Mouse (Mus musculus) neural tube, embryonic 15.5 days (tissue): ENCODE data around the gene Pak1. TPM values are rescaled to one million over a fixed set of nuclear protein-coding genes. Genes with fewer than 3 reads are reported as not detected.
A peak's percentile ranks its signal among the peaks of the same experiment; 100 is the strongest.
"Not testable (repeated sequence)": the region's sequence is repeated elsewhere in the genome, so short reads cannot be mapped to it uniquely, and the experiment has no call there.

Experiments
- ATAC-seq: fragments of 200-750 bp; cut with Nextera tagmentation; 2 replicates; pipeline ENCODE4 v1.8.0; 2017; ENCODE audit warnings: mild to moderate bottlenecking, moderate TSS enrichment, moderate library complexity; ENCODE audit not compliant: low FRiP score
- H3K27ac ChIP-seq: fragments of 300-500 bp; sonication (generic); replicated peaks from 2 replicates; pipeline ENCODE4 v1.5.1; 2015; ENCODE audit warnings: mild to moderate bottlenecking, inconsistent platforms
- H3K27me3 ChIP-seq: fragments of 300-500 bp; sonication (generic); replicated peaks from 2 replicates; pipeline ENCODE4 v1.6.1; 2015; ENCODE audit warnings: inconsistent platforms
- H3K36me3 ChIP-seq: fragments of 300-500 bp; sonication (generic); 2 replicates; pipeline ENCODE4 v1.6.1; 2015; ENCODE audit warnings: inconsistent platforms
- H3K4me1 ChIP-seq: fragments of 300-500 bp; sonication (generic); 2 replicates; pipeline ENCODE4 v1.6.1; 2015; ENCODE audit warnings: inconsistent platforms
- H3K4me2 ChIP-seq: fragments of 300-500 bp; sonication (generic); 2 replicates; pipeline ENCODE4 v1.6.1; 2015; ENCODE audit warnings: inconsistent platforms, mild to moderate bottlenecking, moderate library complexity
- H3K4me3 ChIP-seq: fragments of 300-500 bp; sonication (generic); replicated peaks from 2 replicates; pipeline ENCODE4 v1.5.1; 2015; ENCODE audit warnings: mild to moderate bottlenecking, inconsistent platforms
- H3K9ac ChIP-seq: fragments of 300-500 bp; sonication (generic); replicated peaks from 2 replicates; pipeline ENCODE4 v1.6.1; 2015; ENCODE audit warnings: mild to moderate bottlenecking, inconsistent platforms
- H3K9me3 ChIP-seq: fragments of 300-500 bp; sonication (generic); replicated peaks from 2 replicates; pipeline ENCODE4 v1.6.1; 2016; ENCODE audit warnings: inconsistent platforms
- WGBS: fragments of 180-500 bp; shearing (Covaris S2); methylation state at CpG from one replicate; pipeline ENCODE4 v1.1.7; 2015; ENCODE audit warnings: mixed read lengths; 5-methylcytosine and 5-hydroxymethylcytosine counted together
- polyA plus RNA-seq: library from polyadenylated mRNA; unstranded; fragments of >200 nt; fragmentation: Nextera tagmentation; extraction: Ambion mirVana; gene quantifications from 2 replicates; pipeline ENCODE4 v1.2.1, GENCODE M21; 2015

Pak1 gene
- polyA plus RNA-seq, 1 experiment from 2014 or later = 134 TPM

GRCm38 (mm10) chr7:97832987-97833386, 44.6 kb downstream of the Pak1 start:
- Histone ChIP-seq H3K36me3 (no peaks in the 10 kb centered on the region), H3K27me3 (no peaks in the 10 kb centered on the region), H3K27ac (no peak overlapping the region), H3K4me2 (no peak overlapping the region), H3K4me1 (no peaks in the 10 kb centered on the region), H3K9me3 (no peaks in the 10 kb centered on the region), H3K4me3 (no peak overlapping the region), H3K9ac (no peak overlapping the region)
- ATAC-seq = no peak
- 73% methylated on average over 2 of the region's 2 CpGs for WGBS

DNA sequence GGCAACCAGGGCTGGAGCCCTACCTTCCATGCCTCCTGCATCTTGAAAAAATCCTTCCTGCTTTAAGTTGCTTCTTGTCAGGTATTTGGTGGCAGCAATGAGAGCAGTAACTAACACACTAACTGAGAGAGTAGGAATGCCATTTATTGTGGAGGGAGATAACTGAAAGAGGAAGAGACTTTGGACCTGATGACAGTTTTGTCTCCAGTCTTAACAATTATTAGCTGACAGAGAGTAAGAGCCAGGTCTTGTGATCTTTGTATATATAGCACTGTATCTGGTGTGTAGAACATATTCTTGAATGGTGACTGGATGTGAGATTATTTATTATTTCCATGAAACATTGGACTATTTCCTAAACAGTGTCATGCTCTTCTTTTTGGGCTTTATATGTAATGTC, 50.2 kb downstream of the Pak1 start:
- Histone ChIP-seq H3K27me3 (no peaks in the 10 kb centered on the region), H3K4me1 (peaks cover 8% of the 10 kb centered on the region; the same call in 1 of the 2 replicates), H3K4me3 (no peak overlapping the region), H3K9ac (no peak overlapping the region), H3K9me3 (no peaks in the 10 kb centered on the region), H3K4me2 (no peak overlapping the region), H3K36me3 (no peaks in the 10 kb centered on the region), H3K27ac (no peak overlapping the region)
- ATAC-seq = no peak

DNA sequence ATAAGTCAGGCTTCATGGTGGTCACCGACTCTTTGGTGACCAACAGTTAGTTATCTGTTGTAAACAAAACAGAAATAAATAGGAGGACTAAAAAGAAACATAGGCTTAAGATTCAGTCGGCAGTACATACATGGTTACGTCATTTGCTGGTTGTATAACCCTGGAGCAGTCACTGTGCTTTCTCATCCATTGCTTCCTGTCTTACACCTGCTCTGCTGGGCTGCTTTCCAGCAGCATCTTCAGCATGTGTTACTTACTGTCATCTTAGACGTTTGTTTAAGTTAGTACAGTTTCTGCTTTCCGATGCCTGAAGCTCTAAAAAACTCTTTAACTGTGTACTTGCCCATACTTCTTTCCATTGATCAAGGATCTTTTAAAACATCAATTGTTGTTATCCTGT, 53.0 kb downstream of the Pak1 start:
- no peak for ATAC-seq
- Histone ChIP-seq H3K4me2 (no peak overlapping the region), H3K4me3 (no peak overlapping the region), H3K27me3 (no peaks in the 10 kb centered on the region), H3K36me3 (no peaks in the 10 kb centered on the region), H3K4me1 (peaks cover 24% of the 10 kb centered on the region), H3K9ac (no peak overlapping the region), H3K27ac (no peak overlapping the region), H3K9me3 (no peaks in the 10 kb centered on the region)
- WGBS = 73% methylated on average over 5 of the region's 5 CpGs

DNA sequence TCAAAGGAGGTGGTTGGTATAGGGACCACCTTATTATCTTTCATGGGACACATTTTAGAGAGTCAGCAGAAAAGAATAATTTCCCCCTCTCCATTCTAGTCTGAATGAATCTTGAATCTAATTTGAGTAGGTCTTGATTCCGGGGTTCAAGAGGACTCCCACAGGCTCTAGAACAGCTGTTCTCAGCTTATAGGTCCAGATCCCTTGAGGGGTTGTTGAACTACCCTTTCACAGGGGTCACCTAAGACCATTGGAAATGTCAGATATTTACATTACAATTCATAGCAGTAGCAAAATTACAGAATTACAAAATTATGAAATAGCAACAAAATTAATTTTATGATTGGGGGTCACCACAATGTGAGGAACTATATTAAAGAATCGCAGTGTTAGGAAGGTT, 54.0 kb downstream of the Pak1 start:
- H3K27ac ChIP-seq = peak overlapping the region; percentile 92
- ATAC-seq = no peak
- H3K4me2 ChIP-seq = peak overlapping the region; percentile 62
- peak overlapping the region; percentile 60 for H3K4me3 ChIP-seq
- H3K27me3 ChIP-seq = no peaks in the 10 kb centered on the region
- peaks cover 24% of the 10 kb centered on the region for H3K4me1 ChIP-seq
- H3K36me3 ChIP-seq = no peaks in the 10 kb centered on the region
- WGBS = 52% methylated on average over 2 of the region's 2 CpGs
- H3K9me3 ChIP-seq = no peaks in the 10 kb centered on the region
- H3K9ac ChIP-seq = no peak overlapping the region

DNA sequence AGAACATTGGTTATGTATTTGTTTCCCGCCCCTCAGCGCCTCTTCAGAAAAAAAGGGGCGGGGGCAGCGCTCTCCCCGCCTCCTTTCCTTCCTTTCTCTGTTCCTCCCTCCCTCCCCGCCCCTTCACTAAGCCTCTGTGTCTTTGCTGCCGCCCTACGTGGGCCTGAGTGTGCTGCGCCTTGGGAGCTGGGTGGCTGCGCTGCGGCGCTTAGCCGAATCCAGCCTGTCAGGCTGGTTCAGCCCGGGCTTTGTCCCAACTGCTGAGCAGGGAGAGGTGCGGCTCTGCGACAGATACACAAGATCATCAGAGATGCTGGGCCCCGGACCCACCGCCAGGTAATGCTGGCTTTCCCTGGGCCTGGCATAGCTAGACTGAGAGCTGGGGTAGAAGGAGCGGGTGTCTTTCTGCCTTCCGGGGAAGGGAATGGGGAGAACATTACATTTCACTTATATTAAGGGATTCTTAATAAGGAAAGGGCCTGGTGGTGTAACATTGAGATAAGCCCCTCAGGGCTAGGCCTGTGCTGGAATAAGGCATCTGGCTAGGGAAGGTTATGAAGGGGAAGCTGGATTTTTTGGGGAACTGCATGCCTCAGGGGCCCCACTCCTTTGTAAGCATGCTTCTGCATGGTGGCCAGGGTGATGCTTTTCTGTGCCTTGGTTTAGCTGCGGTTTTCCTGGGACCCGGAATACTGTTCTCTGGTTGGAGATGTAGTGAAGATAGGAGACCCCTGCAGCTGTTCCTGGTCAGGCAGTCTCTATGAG, 54.6 kb downstream of the Pak1 start:
- peak; percentile 94 for ATAC-seq
- 4% methylated on average over 22 of the region's 22 CpGs for WGBS
- H3K4me2 ChIP-seq = peak overlapping the region; percentile 62

DNA sequence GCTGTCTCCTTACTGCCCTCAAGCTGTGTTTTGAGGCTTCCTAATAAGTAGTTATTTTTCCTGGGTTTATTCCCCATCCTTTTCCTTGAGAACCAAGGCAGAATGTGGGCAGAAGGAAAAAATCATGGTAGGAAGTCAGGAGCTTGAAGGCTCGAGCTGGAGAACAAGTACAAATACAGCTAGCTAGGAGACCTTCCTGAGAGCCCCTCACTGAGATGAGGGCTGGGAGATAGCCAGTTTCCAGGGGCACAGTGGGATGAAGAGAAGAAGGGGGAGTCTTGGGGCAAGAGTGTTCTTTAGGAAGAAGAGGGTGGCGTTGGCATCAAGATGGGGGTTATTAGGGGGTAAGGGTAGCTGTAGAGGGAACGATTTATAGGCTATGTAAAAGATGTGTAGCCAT, 56.1 kb downstream of the Pak1 start:
- H3K4me2 ChIP-seq = peak overlapping the region; percentile 62
- 63% methylated on average over 3 of the region's 3 CpGs for WGBS
- no peaks in the 10 kb centered on the region for H3K27me3 ChIP-seq
- H3K36me3 ChIP-seq = no peaks in the 10 kb centered on the region
- no peaks in the 10 kb centered on the region for H3K9me3 ChIP-seq
- peak overlapping the region; percentile 86; the same call in 1 of the 2 replicates for H3K9ac ChIP-seq
- no peak overlapping the region for H3K27ac ChIP-seq
- ATAC-seq = no peak
- peaks cover 24% of the 10 kb centered on the region for H3K4me1 ChIP-seq
- H3K4me3 ChIP-seq = peak overlapping the region; percentile 60

More for the DNA sequence above, 54.6 kb downstream of the Pak1 start:
- H3K27me3 ChIP-seq = no peaks in the 10 kb centered on the region
- H3K9ac ChIP-seq = peak overlapping the region; percentile 86
- peak overlapping the region; percentile 60 for H3K4me3 ChIP-seq
- peaks cover 24% of the 10 kb centered on the region for H3K4me1 ChIP-seq
- peak overlapping the region; percentile 92 for H3K27ac ChIP-seq
- no peaks in the 10 kb centered on the region for H3K9me3 ChIP-seq
- H3K36me3 ChIP-seq = no peaks in the 10 kb centered on the region

DNA sequence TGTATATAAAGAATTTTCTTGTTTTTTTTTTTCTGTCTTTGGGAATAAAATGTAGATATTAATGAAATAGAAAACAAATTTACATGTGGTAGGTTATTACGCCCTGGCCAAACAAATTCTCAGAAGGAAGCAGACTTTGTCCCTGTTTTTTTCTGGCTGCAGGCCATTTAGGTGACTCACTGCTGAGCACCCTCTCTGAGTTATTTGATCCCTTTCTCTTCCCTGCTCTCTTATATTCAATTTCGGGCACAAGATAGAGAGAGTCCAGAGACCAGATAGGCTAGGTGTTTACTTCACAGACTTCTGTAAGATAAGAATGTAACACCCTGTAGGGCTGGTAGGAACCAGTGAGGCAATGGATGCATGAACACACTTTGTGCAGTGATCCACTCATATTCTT, 57.2 kb downstream of the Pak1 start:
- 93% methylated on average over 2 of the region's 2 CpGs for WGBS
- Histone ChIP-seq H3K9me3 (no peaks in the 10 kb centered on the region), H3K4me1 (peaks cover 24% of the 10 kb centered on the region), H3K4me3 (no peak overlapping the region), H3K4me2 (0 out of 2 replicates have a peak overlapping the region, but pooled peaks have one; percentile 62), H3K9ac (no peak overlapping the region), H3K27me3 (no peaks in the 10 kb centered on the region), H3K36me3 (no peaks in the 10 kb centered on the region), H3K27ac (no peak overlapping the region)
- no peak for ATAC-seq

DNA sequence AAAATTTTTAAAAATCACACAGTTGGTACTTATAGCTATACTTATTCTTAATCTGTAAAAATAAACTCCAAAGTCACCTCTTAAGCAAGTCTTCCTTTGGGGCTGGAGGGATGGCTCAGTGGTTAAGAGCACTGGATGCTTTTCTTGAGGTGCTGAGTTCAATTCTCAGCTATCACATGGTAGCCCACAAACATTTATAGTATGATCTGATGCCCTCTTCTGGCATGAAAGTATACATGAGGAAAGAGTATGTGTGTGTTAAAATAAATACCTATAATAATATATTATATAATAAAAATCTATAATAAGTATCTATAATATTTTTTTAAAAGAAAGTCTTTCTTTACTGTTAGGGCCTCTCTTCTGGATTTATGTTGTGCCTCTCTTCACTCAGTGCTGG, 58.2 kb downstream of the Pak1 start:
- H3K27me3 ChIP-seq = no peaks in the 10 kb centered on the region
- no peak overlapping the region for H3K4me3 ChIP-seq
- no peaks in the 10 kb centered on the region for H3K36me3 ChIP-seq
- no peaks in the 10 kb centered on the region for H3K9me3 ChIP-seq
- no peak for ATAC-seq
- no peak overlapping the region for H3K9ac ChIP-seq
- H3K27ac ChIP-seq = no peak overlapping the region
- peaks cover 24% of the 10 kb centered on the region for H3K4me1 ChIP-seq
- no peak overlapping the region for H3K4me2 ChIP-seq

GRCm38 (mm10) chr7:97849557-97849956, 61.2 kb downstream of the Pak1 start:
- not testable (repeated sequence) for H3K27ac ChIP-seq, H3K27me3 ChIP-seq, H3K9me3 ChIP-seq, ATAC-seq, H3K4me2 ChIP-seq, H3K4me3 ChIP-seq, H3K36me3 ChIP-seq, H3K4me1 ChIP-seq, H3K9ac ChIP-seq
- 85% methylated on average over 3 of the region's 3 CpGs for WGBS

DNA sequence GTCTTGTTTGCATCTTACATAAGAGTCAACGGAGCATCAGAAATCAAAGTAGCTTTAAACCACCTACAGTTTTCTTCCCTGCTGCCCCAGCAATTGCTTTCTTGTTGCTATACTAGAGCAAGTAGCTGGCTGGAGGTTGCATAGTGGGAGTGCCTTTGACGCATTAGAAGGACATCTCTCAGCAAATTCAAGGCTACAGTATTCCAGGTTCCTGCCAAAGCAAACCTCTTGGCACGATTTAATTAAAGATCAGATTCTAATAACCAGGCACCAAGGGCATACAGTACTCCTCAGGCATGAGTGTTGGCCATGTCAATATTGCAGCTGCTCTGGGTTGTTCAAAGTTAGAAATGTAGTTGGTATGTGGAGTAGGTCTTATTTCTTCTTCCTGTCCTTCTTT, 62.0 kb downstream of the Pak1 start:
- ATAC-seq = no peak
- no peaks in the 10 kb centered on the region for H3K9me3 ChIP-seq
- H3K9ac ChIP-seq = no peak overlapping the region
- H3K27me3 ChIP-seq = no peaks in the 10 kb centered on the region
- H3K4me1 ChIP-seq = no peaks in the 10 kb centered on the region; the same call in 1 of the 2 replicates
- WGBS = 80% methylated on average over 3 of the region's 3 CpGs
- H3K4me2 ChIP-seq = no peak overlapping the region
- H3K36me3 ChIP-seq = no peaks in the 10 kb centered on the region
- H3K27ac ChIP-seq = no peak overlapping the region
- H3K4me3 ChIP-seq = no peak overlapping the region

DNA sequence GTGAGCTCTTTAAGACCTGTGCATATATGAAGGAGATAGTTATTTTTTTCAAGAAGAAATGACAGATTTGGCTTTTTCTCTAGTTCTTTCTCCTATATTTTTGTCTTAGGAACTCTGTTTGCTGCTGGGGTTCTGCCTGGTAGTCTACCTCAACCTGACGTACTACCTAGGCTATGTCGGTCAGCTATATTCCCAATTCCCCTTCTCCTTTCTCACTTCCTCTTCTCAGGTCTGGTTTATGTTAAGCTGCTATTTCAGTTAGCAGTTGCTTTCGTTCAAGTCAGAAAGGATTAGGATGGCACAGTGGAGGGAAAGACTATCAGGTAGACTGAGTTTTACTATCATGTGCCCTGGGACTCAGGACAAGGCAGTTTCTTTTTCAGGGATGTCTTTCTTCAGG, 75.2 kb downstream of the Pak1 start:
- 83% methylated on average over 3 of the region's 3 CpGs for WGBS
- no peaks in the 10 kb centered on the region for H3K9me3 ChIP-seq
- H3K27me3 ChIP-seq = no peaks in the 10 kb centered on the region
- H3K4me3 ChIP-seq = no peak overlapping the region
- no peak for ATAC-seq
- no peaks in the 10 kb centered on the region for H3K4me1 ChIP-seq
- H3K36me3 ChIP-seq = peaks cover 7% of the 10 kb centered on the region
- H3K4me2 ChIP-seq = no peak overlapping the region
- H3K9ac ChIP-seq = no peak overlapping the region
- no peak overlapping the region for H3K27ac ChIP-seq

- no peak overlapping the region for H3K9ac ChIP-seq
- no peak for ATAC-seq
- H3K4me3 ChIP-seq = no peak overlapping the region
- H3K27ac ChIP-seq = no peak overlapping the region
- no peaks in the 10 kb centered on the region for H3K9me3 ChIP-seq
- no peaks in the 10 kb centered on the region for H3K4me1 ChIP-seq
- H3K4me2 ChIP-seq = no peak overlapping the region
- 83% methylated on average over 1 of the region's 1 CpGs for WGBS
- H3K27me3 ChIP-seq = no peaks in the 10 kb centered on the region
- peaks cover 7% of the 10 kb centered on the region for H3K36me3 ChIP-seq
Measured at GRCm38 (mm10) chr7:97864531-97864930, 76.2 kb downstream of the Pak1 start.
